Mouse (Mus musculus) liver, embryonic 15.5 days (tissue): ENCODE measurements around the gene St3gal3. TPM values are rescaled to one million over a fixed set of nuclear protein-coding genes. Genes with fewer than 3 reads are reported as not detected.

Experiments used
- ATAC-seq: fragments of 200-750 bp; cut with Nextera tagmentation; 2 replicates; pipeline ENCODE4 v1.8.0; 2017; ENCODE audit warnings: moderate number of reproducible peaks, mild to moderate bottlenecking, moderate library complexity; ENCODE audit not compliant: insufficient read depth
- H3K27ac ChIP-seq: fragments of 300-500 bp; sonication (generic); replicated peaks from 2 replicates; pipeline ENCODE4 v1.5.1; 2015; ENCODE audit warnings: mild to moderate bottlenecking, inconsistent platforms
- H3K27me3 ChIP-seq: fragments of 300-500 bp; sonication (generic); 2 replicates; pipeline ENCODE4 v1.6.1; 2015; ENCODE audit warnings: mild to moderate bottlenecking, inconsistent platforms
- H3K36me3 ChIP-seq: fragments of 300-500 bp; sonication (generic); replicated peaks from 2 replicates; pipeline ENCODE4 v1.6.1; 2015; ENCODE audit warnings: moderate library complexity, mild to moderate bottlenecking, inconsistent platforms
- H3K4me1 ChIP-seq: fragments of 300-500 bp; sonication (generic); replicated peaks from 2 replicates; pipeline ENCODE4 v1.6.1; 2015; ENCODE audit warnings: inconsistent platforms
- H3K4me2 ChIP-seq: fragments of 300-500 bp; sonication (generic); 2 replicates; pipeline ENCODE4 v1.6.1; 2015; ENCODE audit warnings: moderate library complexity, mild to moderate bottlenecking, inconsistent platforms
- H3K4me3 ChIP-seq: fragments of 300-500 bp; sonication (generic); replicated peaks from 2 replicates; pipeline ENCODE4 v1.5.1; 2015; ENCODE audit warnings: mild to moderate bottlenecking, inconsistent platforms
- H3K9ac ChIP-seq: fragments of 300-500 bp; sonication (generic); 2 replicates; pipeline ENCODE4 v1.6.1; 2015; ENCODE audit warnings: moderate library complexity, mild to moderate bottlenecking, inconsistent platforms
- H3K9me3 ChIP-seq: fragments of 300-500 bp; sonication (generic); replicated peaks from 2 replicates; pipeline ENCODE4 v1.6.1; 2016; ENCODE audit warnings: inconsistent platforms
- WGBS: fragments of 180-500 bp; shearing (Covaris S2); methylation state at CpG from one replicate; pipeline ENCODE4 v1.1.7; 2015; ENCODE audit warnings: mixed read lengths; ENCODE audit not compliant: insufficient replicate concordance; 5-methylcytosine and 5-hydroxymethylcytosine counted together
- polyA plus RNA-seq: library from polyadenylated mRNA; unstranded; fragments of >200 nt; fragmentation: Nextera tagmentation; extraction: Ambion mirVana; gene quantifications from 2 replicates; pipeline ENCODE4 v1.2.1, GENCODE M21; 2015

Gene St3gal3
- polyA plus RNA-seq, 1 experiment from 2014 or later: 2.0 TPM

GRCm38 (mm10) chr4:118109649-118110048, 25.1 kb downstream of the St3gal3 start:
- Histone ChIP-seq H3K4me1 (peaks cover 30% of the 10 kb centered on the region), H3K4me2 (peak overlapping the region; percentile 51), H3K9ac (0 out of 2 replicates have a peak overlapping the region, but pooled peaks have one; percentile 9), H3K4me3 (0 out of 2 replicates have a peak overlapping the region, but pooled peaks have one; percentile 6), H3K9me3 (no peaks in the 10 kb centered on the region), H3K27me3 (no peaks in the 10 kb centered on the region), H3K27ac (peak overlapping the region; percentile 63), H3K36me3 (no peaks in the 10 kb centered on the region; the same call in 1 of the 2 replicates)
- WGBS: 46% methylated on average over 13 of the region's 13 CpGs
- ATAC-seq: peak; percentile 78

DNA sequence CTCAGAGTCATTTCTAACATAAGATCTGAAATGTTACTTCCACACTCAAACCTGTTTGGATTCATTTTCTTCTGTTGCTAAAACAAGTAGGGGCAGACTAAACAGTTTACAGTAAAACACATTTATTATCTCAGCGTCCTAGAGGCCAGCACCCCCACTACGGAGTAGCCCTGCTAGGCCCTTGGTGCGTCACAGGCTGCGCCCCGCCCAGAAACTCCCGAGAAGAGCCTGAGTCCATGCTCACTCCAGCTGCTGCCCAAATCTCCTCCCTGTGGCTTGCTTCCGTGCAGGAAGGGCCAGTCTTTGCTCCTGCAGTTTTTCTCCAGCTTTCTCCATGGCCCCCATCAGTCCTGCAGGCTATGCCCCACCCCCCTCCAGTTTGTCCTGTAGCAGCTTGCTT, 25.9 kb downstream of the St3gal3 start:
- no peaks in the 10 kb centered on the region; the same call in 1 of the 2 replicates for H3K36me3 ChIP-seq
- 44% methylated on average over 7 of the region's 7 CpGs for WGBS
- no peaks in the 10 kb centered on the region for H3K27me3 ChIP-seq
- H3K9me3 ChIP-seq: no peaks in the 10 kb centered on the region
- H3K27ac ChIP-seq: peak overlapping the region; percentile 63
- peaks cover 30% of the 10 kb centered on the region for H3K4me1 ChIP-seq
- no peak overlapping the region for H3K4me3 ChIP-seq
- peak overlapping the region; percentile 51 for H3K4me2 ChIP-seq
- peak overlapping the region; percentile 5; the same call in 1 of the 2 replicates for H3K9ac ChIP-seq
- no peak for ATAC-seq

- peak; percentile 66 for ATAC-seq
- WGBS: 73% methylated on average over 3 of the region's 3 CpGs
Observed at GRCm38 (mm10) chr4:118105256-118106053, 29.3 kb downstream of the St3gal3 start.

GRCm38 (mm10) chr4:118103280-118103830, 31.4 kb downstream of the St3gal3 start:
- Histone ChIP-seq H3K36me3 (no peaks in the 10 kb centered on the region; the same call in 1 of the 2 replicates), H3K4me2 (no peak overlapping the region), H3K4me1 (peaks cover 16% of the 10 kb centered on the region), H3K9ac (no peak overlapping the region), H3K4me3 (no peak overlapping the region), H3K9me3 (no peaks in the 10 kb centered on the region), H3K27me3 (no peaks in the 10 kb centered on the region), H3K27ac (no peak overlapping the region)
- WGBS: 63% methylated on average over 8 of the region's 8 CpGs
- no peak for ATAC-seq

More at GRCm38 (mm10) chr4:118105256-118106053, 29.3 kb downstream of the St3gal3 start:
- Histone ChIP-seq H3K27ac (peak overlapping the region; percentile 63), H3K4me1 (peaks cover 30% of the 10 kb centered on the region), H3K4me2 (no peak overlapping the region), H3K36me3 (no peaks in the 10 kb centered on the region; the same call in 1 of the 2 replicates), H3K9ac (no peak overlapping the region), H3K9me3 (no peaks in the 10 kb centered on the region), H3K27me3 (no peaks in the 10 kb centered on the region), H3K4me3 (no peak overlapping the region)

- no peaks in the 10 kb centered on the region for H3K36me3 ChIP-seq
- H3K4me2 ChIP-seq: no peak overlapping the region
- no peak overlapping the region for H3K4me3 ChIP-seq
- no peak overlapping the region for H3K9ac ChIP-seq
- no peak for ATAC-seq
- 53% methylated on average over 6 of the region's 6 CpGs for WGBS
- H3K27ac ChIP-seq: no peak overlapping the region
- H3K4me1 ChIP-seq: peaks cover 14% of the 10 kb centered on the region
- H3K9me3 ChIP-seq: no peaks in the 10 kb centered on the region
- no peaks in the 10 kb centered on the region for H3K27me3 ChIP-seq
Observed at GRCm38 (mm10) chr4:118101497-118101896, 33.2 kb downstream of the St3gal3 start.

DNA sequence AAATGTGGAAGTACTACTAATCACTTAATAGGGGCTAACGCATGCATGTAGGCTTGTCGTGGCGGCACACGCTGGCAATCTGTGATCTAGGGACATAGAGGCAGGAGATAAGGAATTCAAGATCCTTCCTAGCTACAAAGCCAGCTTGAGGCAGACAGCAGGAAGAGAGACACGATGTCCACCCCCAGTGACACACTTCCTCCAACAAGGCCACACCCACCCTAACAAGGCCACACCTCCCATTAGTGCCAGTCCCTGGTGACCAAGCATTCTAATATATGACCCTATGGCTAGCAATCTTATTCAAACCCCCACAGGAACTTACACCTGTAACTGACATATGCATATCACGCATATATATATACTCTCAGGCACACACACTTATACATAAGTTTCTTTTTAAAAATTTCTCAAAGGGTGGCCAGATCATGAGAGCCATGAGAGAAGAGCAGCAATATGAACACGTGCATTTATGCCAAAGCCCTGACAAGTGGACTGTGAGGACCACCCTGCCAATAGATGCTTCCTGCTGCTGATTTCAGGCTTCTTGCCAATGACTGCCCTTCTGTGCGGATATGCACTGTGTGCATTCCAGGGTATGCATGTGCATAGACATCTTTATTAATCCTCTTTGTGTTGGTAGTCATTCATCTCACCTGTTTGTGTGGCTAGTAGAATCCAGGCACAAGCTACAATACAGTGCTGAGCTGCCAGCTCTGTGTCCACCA, 34.9 kb downstream of the St3gal3 start:
- H3K9me3 ChIP-seq: no peaks in the 10 kb centered on the region
- no peak overlapping the region for H3K4me3 ChIP-seq
- H3K9ac ChIP-seq: no peak overlapping the region
- ATAC-seq: no peak
- H3K27ac ChIP-seq: no peak overlapping the region
- 57% methylated on average over 8 of the region's 8 CpGs for WGBS
- 0 out of 2 replicates have a peak, but pooled peaks cover under 1% of the 10 kb centered on the region for H3K36me3 ChIP-seq
- H3K4me1 ChIP-seq: peaks cover 5% of the 10 kb centered on the region; the same call in 1 of the 2 replicates
- H3K4me2 ChIP-seq: no peak overlapping the region
- H3K27me3 ChIP-seq: no peaks in the 10 kb centered on the region

DNA sequence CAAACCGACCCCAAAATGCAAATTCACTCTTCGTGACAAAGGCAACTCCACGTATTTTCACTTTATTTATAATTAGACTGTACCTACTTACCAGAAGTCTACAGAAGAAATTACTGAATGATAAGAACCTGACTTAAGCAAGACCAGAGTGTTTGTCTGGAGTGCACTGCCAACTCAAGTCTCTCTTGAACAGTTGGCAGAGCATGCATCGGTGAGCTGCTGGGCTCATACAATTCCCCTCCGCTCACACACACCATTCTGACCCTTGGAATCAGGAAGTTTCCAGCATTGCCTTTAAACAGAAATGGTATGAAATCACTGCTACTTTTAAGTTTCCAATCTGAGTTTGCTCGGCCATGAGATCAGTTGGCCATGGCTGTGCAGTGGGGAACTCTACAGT, 36.1 kb downstream of the St3gal3 start:
- Histone ChIP-seq H3K9me3 (no peaks in the 10 kb centered on the region), H3K27me3 (no peaks in the 10 kb centered on the region), H3K27ac (no peak overlapping the region), H3K9ac (no peak overlapping the region), H3K4me1 (peaks cover 5% of the 10 kb centered on the region; the same call in 1 of the 2 replicates), H3K4me3 (no peak overlapping the region), H3K4me2 (no peak overlapping the region), H3K36me3 (0 out of 2 replicates have a peak, but pooled peaks cover 4% of the 10 kb centered on the region)
- no peak for ATAC-seq
- WGBS: 79% methylated on average over 6 of the region's 6 CpGs

DNA sequence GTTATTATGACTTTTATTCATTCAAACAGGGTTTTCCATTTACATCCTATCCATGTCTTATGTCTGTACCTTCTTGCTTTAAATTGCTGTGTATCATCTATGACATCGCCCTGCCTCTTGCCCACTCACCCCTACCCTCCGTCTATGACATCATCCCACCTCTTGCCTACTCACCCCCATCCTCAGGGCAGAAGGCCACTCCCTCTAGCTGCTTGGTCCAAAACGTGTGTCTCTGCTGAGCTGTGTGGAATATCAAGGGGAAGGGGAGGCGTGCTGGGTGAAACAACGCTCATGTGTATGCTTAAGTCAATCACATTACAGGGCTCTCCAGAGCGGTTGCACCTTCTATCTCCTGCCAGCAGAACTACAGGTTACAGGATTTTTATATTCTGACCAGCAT, 38.6 kb downstream of the St3gal3 start:
- Histone ChIP-seq H3K36me3 (0 out of 2 replicates have a peak, but pooled peaks cover 4% of the 10 kb centered on the region), H3K4me3 (no peak overlapping the region), H3K9me3 (no peaks in the 10 kb centered on the region), H3K4me2 (no peak overlapping the region), H3K9ac (no peak overlapping the region), H3K4me1 (peaks cover 5% of the 10 kb centered on the region; the same call in 1 of the 2 replicates), H3K27me3 (no peaks in the 10 kb centered on the region), H3K27ac (no peak overlapping the region)
- 70% methylated on average over 6 of the region's 6 CpGs for WGBS
- ATAC-seq: no peak

DNA sequence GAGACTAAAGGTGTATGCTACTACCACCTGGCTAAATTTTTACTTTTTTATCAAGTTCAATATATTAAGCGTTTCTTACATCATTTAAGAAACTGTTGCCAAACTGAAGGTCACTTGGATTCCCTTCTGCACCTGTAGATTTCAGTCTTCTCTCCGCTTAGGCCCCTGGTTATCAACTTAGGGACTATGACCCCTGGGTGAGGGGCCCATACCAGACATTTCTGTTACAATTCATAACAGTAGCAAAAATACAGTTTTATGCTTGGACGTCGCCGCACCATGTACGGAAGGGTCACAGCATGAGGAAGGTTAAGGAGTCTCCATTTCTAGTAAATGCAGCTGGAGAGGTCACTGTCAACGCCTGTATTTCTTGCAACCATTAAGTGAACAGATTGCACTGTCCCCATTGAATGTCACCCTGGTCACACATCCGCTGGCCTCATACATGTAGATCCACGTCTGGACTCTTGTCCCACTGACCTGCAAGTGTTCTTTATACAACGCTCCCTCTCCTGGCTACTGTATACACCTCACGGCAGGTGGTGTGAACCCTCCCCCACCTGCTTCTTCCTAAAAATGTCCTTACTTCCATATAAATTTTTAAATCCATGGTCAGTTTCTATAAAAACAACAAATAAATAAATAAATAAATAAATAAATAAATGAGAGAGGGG, 41.8 kb downstream of the St3gal3 start:
- Histone ChIP-seq H3K27me3 (no peaks in the 10 kb centered on the region), H3K4me2 (no peak overlapping the region), H3K9ac (no peak overlapping the region), H3K4me3 (no peak overlapping the region), H3K27ac (no peak overlapping the region), H3K4me1 (peaks cover 13% of the 10 kb centered on the region), H3K36me3 (0 out of 2 replicates have a peak, but pooled peaks cover 4% of the 10 kb centered on the region), H3K9me3 (no peaks in the 10 kb centered on the region)
- WGBS: 79% methylated on average over 11 of the region's 11 CpGs
- no peak for ATAC-seq

DNA sequence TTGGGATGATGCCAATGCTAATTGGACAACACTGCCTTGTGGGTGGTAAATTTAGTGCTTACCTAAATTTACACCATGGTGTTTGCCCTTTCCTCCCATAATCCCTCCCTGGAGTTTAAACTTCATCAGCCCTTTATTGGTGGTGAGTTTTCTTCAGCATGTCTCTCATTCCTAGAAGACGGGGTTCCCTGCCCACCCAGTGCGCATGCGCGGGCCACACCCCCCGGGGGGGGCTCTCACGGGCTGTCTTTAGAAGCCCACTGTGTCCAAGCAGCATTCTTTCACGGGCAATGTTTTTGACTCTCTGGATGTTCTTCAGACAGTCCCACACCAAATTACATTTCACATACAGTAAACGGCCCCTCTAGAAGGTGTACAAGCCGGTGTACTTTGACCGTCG, 44.3 kb downstream of the St3gal3 start:
- H3K4me2 ChIP-seq: no peak overlapping the region
- H3K4me3 ChIP-seq: no peak overlapping the region
- H3K27ac ChIP-seq: no peak overlapping the region
- WGBS: 71% methylated on average over 11 of the region's 11 CpGs
- no peaks in the 10 kb centered on the region for H3K27me3 ChIP-seq
- H3K9me3 ChIP-seq: no peaks in the 10 kb centered on the region
- H3K9ac ChIP-seq: no peak overlapping the region
- 0 out of 2 replicates have a peak, but pooled peaks cover 4% of the 10 kb centered on the region for H3K36me3 ChIP-seq
- no peak for ATAC-seq
- H3K4me1 ChIP-seq: peaks cover 13% of the 10 kb centered on the region
